Mouse (Mus musculus): ENCODE results near the gene 2210418O10Rik.
"Not testable (repeated sequence)": the region's sequence is repeated elsewhere in the genome, so short reads cannot be mapped to it uniquely, and the experiment has no call there.

DNA sequence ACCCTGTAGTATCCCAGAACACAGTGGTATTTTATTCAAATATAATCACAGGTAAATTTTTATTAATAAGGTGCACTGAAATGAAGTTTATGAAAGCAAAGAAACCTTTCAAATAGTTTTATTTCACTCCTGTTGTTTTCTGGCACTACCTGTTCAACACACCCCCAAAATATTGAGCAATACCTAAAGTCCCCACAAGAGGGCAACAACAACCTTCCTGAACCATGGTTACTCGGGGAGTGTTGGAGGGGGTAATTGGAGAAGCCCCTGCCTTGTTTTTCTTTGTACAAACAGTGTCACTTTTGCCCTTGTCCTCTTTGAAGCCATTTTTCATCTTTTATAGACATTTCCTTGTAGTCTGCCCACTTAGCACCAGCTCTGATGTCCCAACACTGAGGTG is 22.1 kb downstream of the 2210418O10Rik start:
- TF ChIP-seq CTCF (IDR thresholded peaks at IDR 0.05; ENCODE audit: low read depth); EP300 (optimal IDR thresholded peaks at IDR 0.05): not testable (repeated sequence)
